Mouse (Mus musculus) testis, adult 2 months (tissue): Measurements from ENCODE around the gene Anp32a. TPM values are rescaled to one million over a fixed set of nuclear protein-coding genes. Genes with fewer than 3 reads are reported as not detected.

Experiments used
- H3K27ac ChIP-seq: fragments of 200-500 bp; 2 replicates; pipeline ENCODE4 v1.5.1; 2012; ENCODE audit warnings: low read depth, low read length; ENCODE audit not compliant: control insufficient read depth, insufficient read depth
- H3K27me3 ChIP-seq: fragments of 200-500 bp; 2 replicates; pipeline ENCODE4 v1.6.1; 2012; ENCODE audit warnings: mild to moderate bottlenecking, low read length, moderate library complexity; ENCODE audit not compliant: control insufficient read depth, insufficient read depth
- H3K36me3 ChIP-seq: fragments of 200-500 bp; 2 replicates; pipeline ENCODE4 v1.6.1; 2012; ENCODE audit warnings: mild to moderate bottlenecking, low read length; ENCODE audit not compliant: control insufficient read depth, insufficient read depth
- H3K4me1 ChIP-seq: fragments of 200-500 bp; 2 replicates; pipeline ENCODE4 v1.6.1; 2012; ENCODE audit warnings: low read length; ENCODE audit not compliant: control insufficient read depth, insufficient read depth
- H3K4me3 ChIP-seq: fragments of 200-500 bp; 2 replicates; pipeline ENCODE4 v1.5.1; 2012; ENCODE audit warnings: low read depth, mild to moderate bottlenecking, low read length, moderate library complexity, mixed read lengths; ENCODE audit not compliant: control insufficient read depth
- CTCF ChIP-seq: fragments of 200-500 bp; IDR thresholded peaks from 2 replicates; pipeline ENCODE4 v1.5.1; 2012; ENCODE audit warnings: low read depth, mild to moderate bottlenecking, inconsistent platforms, low read length, moderate library complexity; ENCODE audit not compliant: control insufficient read depth, insufficient read depth, insufficient replicate concordance
- POLR2A ChIP-seq: fragments of 200-500 bp; IDR thresholded peaks from 2 replicates; pipeline ENCODE4 v1.6.1; 2012; ENCODE audit warnings: low read depth, mild to moderate bottlenecking, inconsistent platforms, low read length, moderate library complexity; ENCODE audit not compliant: control insufficient read depth
- polyA plus RNA-seq: library from polyadenylated mRNA; depleted of rRNA; stranded (reverse); fragments of >200 nt; gene quantifications from 2 replicates; pipeline ENCODE4 v1.2.3, GENCODE M21; 2012

Anp32a gene
- polyA plus RNA-seq, 1 experiment, result 7.2 TPM

DNA sequence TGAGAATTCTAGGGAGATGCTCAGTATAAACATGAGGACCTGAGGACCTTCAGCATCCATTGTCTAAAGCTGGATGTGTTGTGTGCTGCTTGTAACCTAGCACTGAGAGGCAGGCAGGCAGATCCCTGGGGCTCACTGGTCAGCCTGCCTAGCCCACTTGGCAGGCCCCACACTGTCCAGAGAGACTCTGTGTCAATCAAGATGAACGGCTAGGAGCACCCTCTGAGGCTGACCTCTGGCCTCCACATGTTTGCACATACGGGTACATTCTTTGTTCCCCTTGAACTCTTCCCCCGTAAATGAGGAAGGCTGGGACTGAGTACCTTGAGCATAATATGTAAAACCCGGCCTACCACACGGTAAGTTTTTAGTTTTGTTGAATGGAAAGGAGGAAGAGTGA lies 39.3 kb downstream of the Anp32a start:
- no peak for TF ChIP-seq POLR2A
- TF ChIP-seq CTCF, result no peak
- Histone ChIP-seq H3K36me3 (no peaks in the 10 kb centered on the region), H3K27ac (no peak overlapping the region), H3K4me3 (no peak overlapping the region), H3K27me3 (no peaks in the 10 kb centered on the region), H3K4me1 (no peaks in the 10 kb centered on the region)

DNA sequence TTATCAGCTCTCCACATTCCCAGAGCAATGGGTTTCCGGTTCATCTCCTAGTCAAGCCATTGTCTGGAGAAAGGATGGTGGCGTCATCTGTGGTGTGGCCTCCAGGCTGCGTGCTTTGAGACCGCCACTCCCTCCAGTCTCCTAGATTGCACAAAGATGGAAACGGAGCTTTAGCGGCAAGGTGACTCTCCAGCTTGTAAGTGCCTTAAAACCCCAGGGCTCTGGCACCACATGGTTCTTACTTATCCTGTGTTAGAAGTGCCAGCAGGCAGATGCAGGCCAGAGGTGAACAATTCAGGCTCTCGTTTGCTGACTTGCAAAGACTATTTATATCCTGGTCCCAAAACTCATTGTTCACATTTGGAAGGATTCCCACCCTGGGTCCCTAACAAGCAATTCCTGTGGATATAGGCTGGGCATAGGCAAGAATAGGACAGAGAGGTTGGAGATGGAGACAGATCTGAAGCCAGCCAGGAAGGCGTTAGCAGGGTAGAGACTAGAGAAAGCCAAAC lies 40.4 kb downstream of the Anp32a start:
- Histone ChIP-seq H3K27me3 (no peaks in the 10 kb centered on the region), H3K36me3 (no peaks in the 10 kb centered on the region), H3K27ac (no peak overlapping the region), H3K4me3 (no peak overlapping the region), H3K4me1 (no peaks in the 10 kb centered on the region)
- TF ChIP-seq POLR2A (no peak), CTCF (no peak)

GRCm38 (mm10) chr9:62382519-62383084 lies 41.5 kb downstream of the Anp32a start:
- Histone ChIP-seq H3K27me3 (no peaks in the 10 kb centered on the region), H3K4me3 (no peak overlapping the region), H3K27ac (no peak overlapping the region), H3K4me1 (no peaks in the 10 kb centered on the region), H3K36me3 (no peaks in the 10 kb centered on the region)
- no peak for TF ChIP-seq POLR2A
- TF ChIP-seq CTCF, result no peak

- no peaks in the 10 kb centered on the region for H3K36me3 ChIP-seq
- H3K27me3 ChIP-seq, result no peaks in the 10 kb centered on the region
- no peak for TF ChIP-seq POLR2A
- TF ChIP-seq CTCF, result no peak
- no peak overlapping the region for H3K4me3 ChIP-seq
- no peak overlapping the region for H3K27ac ChIP-seq
- H3K4me1 ChIP-seq, result no peaks in the 10 kb centered on the region
These were observed 44.0 kb downstream of the Anp32a start for GRCm38 (mm10) chr9:62385062-62385461.

GRCm38 (mm10) chr9:62385727-62386518 lies 44.8 kb downstream of the Anp32a start:
- no peaks in the 10 kb centered on the region for H3K4me1 ChIP-seq
- H3K27me3 ChIP-seq, result no peaks in the 10 kb centered on the region
- H3K36me3 ChIP-seq, result no peaks in the 10 kb centered on the region
- no peak for TF ChIP-seq CTCF
- TF ChIP-seq POLR2A, result no peak
- no peak overlapping the region for H3K27ac ChIP-seq
- no peak overlapping the region for H3K4me3 ChIP-seq

GRCm38 (mm10) chr9:62389735-62390134 lies 48.6 kb downstream of the Anp32a start:
- H3K27ac ChIP-seq, result no peak overlapping the region
- H3K4me3 ChIP-seq, result no peak overlapping the region
- H3K36me3 ChIP-seq, result no peaks in the 10 kb centered on the region
- no peaks in the 10 kb centered on the region for H3K4me1 ChIP-seq
- H3K27me3 ChIP-seq, result no peaks in the 10 kb centered on the region
- no peak for TF ChIP-seq CTCF
- TF ChIP-seq POLR2A, result no peak

DNA sequence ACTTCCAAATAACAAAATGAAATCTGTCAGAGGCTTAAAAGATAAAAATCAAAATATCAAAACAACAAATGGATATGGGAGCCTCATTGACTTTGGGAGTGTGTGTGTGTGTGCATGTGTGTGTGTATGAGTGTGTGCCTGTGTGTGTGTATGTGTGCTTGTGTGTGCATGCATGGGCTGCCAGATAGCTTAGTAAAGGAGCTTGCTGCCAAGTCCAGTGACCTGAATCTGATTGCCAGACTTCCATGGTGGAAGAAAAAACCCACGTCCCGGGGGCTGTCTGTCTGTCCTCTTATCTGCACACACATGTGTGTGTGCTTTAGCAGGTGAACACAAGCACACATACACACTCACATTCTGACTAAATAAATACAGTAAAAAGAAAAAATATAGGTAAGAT lies 52.4 kb downstream of the Anp32a start:
- TF ChIP-seq CTCF (no peak), POLR2A (no peak)
- no peak overlapping the region for H3K27ac ChIP-seq
- no peaks in the 10 kb centered on the region for H3K36me3 ChIP-seq
- H3K4me3 ChIP-seq, result no peak overlapping the region
- H3K4me1 ChIP-seq, result no peaks in the 10 kb centered on the region
- H3K27me3 ChIP-seq, result no peaks in the 10 kb centered on the region
